Mouse (Mus musculus): Measurements from ENCODE around the gene Angptl2.

DNA sequence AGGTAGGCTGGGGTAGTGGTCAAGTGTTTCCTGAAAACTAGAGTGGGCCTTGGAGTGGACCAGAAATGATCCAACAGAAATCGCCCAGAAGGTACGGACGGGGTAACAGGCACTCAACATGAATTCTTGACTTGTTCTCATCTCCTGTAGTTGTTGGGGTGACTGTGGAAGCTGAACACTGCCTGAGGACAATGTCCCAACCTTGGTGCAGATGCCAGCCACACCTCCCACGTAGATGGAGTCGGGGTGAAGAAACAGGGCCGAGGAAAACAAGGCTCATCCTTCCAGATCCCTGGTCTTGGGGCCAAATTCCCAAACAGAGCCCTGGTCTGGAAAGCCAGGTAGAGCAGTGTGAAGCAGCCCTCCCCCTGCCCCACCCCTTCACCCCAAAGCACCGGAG is 32.7 kb downstream of the Angptl2 start:
- TF ChIP-seq POLR2A (IDR thresholded peaks at IDR 0.05; ENCODE audit: insufficient read depth, low read length) (no peak), EP300 (IDR thresholded peaks at IDR 0.05; ENCODE audit: insufficient read depth, low read depth, low read length) (no peak), CTCF (IDR thresholded peaks at IDR 0.05; ENCODE audit: low read depth, low read length) (no peak)

All from ES-Bruce4 (cell line).